Mouse (Mus musculus) forebrain, embryonic 13.5 days (tissue): ENCODE measurements around the gene Wdr91. TPM values are rescaled to one million over a fixed set of nuclear protein-coding genes. Genes with fewer than 3 reads are reported as not detected.

Experiments used
- ATAC-seq: fragments of 200-750 bp; cut with Nextera tagmentation; 2 replicates; pipeline ENCODE4 v1.8.0; 2017
- H3K27ac ChIP-seq: fragments of 300-500 bp; sonication (generic); 2 replicates; pipeline ENCODE4 v1.5.1; 2015; ENCODE audit warnings: inconsistent platforms, mild to moderate bottlenecking, moderate library complexity
- H3K27me3 ChIP-seq: fragments of 300-500 bp; sonication (generic); 2 replicates; pipeline ENCODE4 v1.6.1; 2015; ENCODE audit warnings: mild to moderate bottlenecking, inconsistent platforms
- H3K36me3 ChIP-seq: fragments of 300-500 bp; sonication (generic); 2 replicates; pipeline ENCODE4 v1.6.1; 2015; ENCODE audit warnings: mild to moderate bottlenecking, inconsistent platforms; ENCODE audit not compliant: poor library complexity, severe bottlenecking
- H3K4me1 ChIP-seq: fragments of 300-500 bp; sonication (generic); 2 replicates; pipeline ENCODE4 v1.6.1; 2015; ENCODE audit warnings: inconsistent platforms
- H3K4me2 ChIP-seq: fragments of 300-500 bp; sonication (generic); 2 replicates; pipeline ENCODE4 v1.6.1; 2015; ENCODE audit warnings: inconsistent platforms, mild to moderate bottlenecking, moderate library complexity
- H3K4me3 ChIP-seq: fragments of 300-500 bp; sonication (generic); 2 replicates; pipeline ENCODE4 v1.5.1; 2015; ENCODE audit warnings: mild to moderate bottlenecking, inconsistent platforms
- H3K9ac ChIP-seq: fragments of 300-500 bp; sonication (generic); 2 replicates; pipeline ENCODE4 v1.6.1; 2015; ENCODE audit warnings: mild to moderate bottlenecking, inconsistent platforms
- H3K9me3 ChIP-seq: fragments of 300-500 bp; sonication (generic); replicated peaks from 2 replicates; pipeline ENCODE4 v1.6.1; 2016; ENCODE audit warnings: inconsistent platforms
- WGBS: fragments of 180-500 bp; shearing (Covaris S2); methylation state at CpG from one replicate; pipeline ENCODE4 v1.1.7; 2015; 5-methylcytosine and 5-hydroxymethylcytosine counted together
- polyA plus RNA-seq: library from polyadenylated mRNA; unstranded; fragments of >200 nt; fragmentation: Nextera tagmentation; extraction: Ambion mirVana; gene quantifications from 2 replicates; pipeline ENCODE4 v1.2.1, GENCODE M21; 2015

Wdr91 gene
- polyA plus RNA-seq, 1 experiment from 2014 or later = 9.7 TPM

DNA sequence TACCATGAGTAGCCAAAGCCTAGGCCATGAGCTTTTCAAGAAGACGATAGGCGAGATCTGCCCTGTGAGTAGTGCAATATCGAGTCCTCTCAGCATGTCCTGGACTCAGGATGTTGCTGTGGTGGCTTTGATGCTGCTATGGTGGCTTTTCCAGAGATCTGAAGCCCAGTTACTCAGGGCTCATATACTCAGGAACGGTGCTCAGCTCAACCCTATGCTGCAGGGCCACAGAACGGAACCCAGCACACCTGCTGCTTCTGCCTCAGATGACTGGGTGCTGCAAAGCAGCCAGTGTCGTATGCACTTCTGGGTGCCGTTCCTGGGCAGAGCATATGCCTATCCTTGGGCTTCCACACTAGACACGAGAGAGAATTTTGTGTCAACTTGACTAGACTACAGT is 28.8 kb upstream of the Wdr91 start:
- Histone ChIP-seq H3K36me3 (no peaks in the 10 kb centered on the region), H3K4me1 (no peaks in the 10 kb centered on the region), H3K9me3 (no peaks in the 10 kb centered on the region), H3K9ac (no peak overlapping the region), H3K4me3 (no peak overlapping the region), H3K4me2 (no peak overlapping the region), H3K27me3 (no peaks in the 10 kb centered on the region), H3K27ac (no peak overlapping the region)
- WGBS = 89% methylated on average over 8 of the region's 8 CpGs
- no peak for ATAC-seq

DNA sequence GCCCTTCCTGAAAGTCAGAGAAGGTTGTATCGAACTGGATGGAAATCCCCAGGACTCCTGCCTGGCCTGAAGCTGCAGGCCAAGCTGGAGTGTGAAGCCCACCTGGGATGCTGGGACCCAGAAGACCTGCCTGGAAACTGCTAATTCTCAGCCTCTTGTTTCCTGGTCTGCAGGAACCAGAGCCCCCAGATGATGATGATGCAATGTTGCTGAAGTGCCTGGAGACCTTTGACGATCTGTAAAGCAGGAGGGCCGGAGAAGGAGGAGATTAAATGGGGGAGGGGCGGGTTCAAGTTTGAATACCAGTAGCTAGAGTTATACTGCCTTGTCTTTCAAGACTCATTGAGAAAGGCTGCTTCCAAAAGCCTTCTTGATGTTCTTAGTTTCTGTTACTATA is 28.3 kb upstream of the Wdr91 start:
- no peak for ATAC-seq
- Histone ChIP-seq H3K27ac (no peak overlapping the region), H3K36me3 (no peaks in the 10 kb centered on the region), H3K4me1 (no peaks in the 10 kb centered on the region), H3K9me3 (no peaks in the 10 kb centered on the region), H3K4me2 (no peak overlapping the region), H3K9ac (no peak overlapping the region), H3K27me3 (no peaks in the 10 kb centered on the region), H3K4me3 (no peak overlapping the region)
- WGBS = 55% methylated on average over 4 of the region's 4 CpGs

DNA sequence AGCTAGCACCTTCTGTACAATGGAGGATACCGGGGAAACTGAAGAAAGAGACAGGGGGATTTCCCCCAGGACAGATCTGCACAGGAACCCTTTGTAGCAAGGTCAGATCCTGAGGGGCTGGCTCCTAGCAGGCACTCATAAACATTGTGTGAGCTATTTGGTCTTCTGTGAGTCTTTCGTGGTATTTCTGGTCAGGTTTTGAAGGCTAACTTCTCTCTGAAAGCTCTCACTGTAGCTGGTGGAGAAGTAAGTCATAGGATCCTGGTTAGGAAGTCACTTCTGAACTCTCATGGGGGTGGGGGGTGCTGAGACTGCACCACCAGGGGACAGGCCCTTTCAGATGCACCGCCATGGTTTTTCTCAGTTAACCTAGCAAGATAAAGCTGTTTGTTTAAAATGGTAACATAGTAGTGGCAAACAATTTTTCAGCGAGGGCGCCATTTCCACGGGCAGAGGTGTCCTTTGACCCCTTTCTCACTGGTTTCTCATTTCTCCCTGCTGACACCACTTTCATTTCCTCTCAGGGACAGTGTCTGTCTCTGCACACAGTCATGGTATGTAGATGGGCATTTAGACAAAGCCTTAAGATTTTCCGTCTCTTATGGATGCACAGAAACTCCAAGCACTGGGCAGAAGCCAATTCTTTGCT is 27.7 kb upstream of the Wdr91 start:
- Histone ChIP-seq H3K9me3 (no peaks in the 10 kb centered on the region), H3K27me3 (no peaks in the 10 kb centered on the region), H3K4me1 (no peaks in the 10 kb centered on the region), H3K4me3 (no peak overlapping the region), H3K36me3 (no peaks in the 10 kb centered on the region), H3K27ac (no peak overlapping the region), H3K4me2 (no peak overlapping the region), H3K9ac (no peak overlapping the region)
- WGBS = 79% methylated on average over 7 of the region's 7 CpGs
- no peak for ATAC-seq

DNA sequence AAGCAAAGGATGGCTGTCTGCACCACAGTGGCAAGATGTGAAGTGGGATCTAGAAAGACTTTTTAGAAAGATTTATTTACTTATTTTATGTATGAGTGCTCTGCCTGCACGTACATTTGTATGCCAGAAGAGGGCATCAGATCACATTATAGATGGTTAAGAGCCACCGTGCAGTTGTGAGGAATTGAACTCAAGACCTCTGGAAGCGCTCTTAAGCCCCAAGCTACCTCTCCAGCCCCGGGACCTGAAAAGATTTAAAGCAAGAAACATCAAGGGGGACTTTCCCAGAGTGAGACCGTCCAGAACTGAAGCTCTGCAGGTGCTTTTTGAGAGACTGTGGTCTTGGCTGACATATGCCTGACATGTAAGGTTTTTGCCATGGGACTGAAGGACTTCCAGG is 26.1 kb upstream of the Wdr91 start:
- Histone ChIP-seq H3K4me2 (no peak overlapping the region), H3K27ac (no peak overlapping the region), H3K36me3 (no peaks in the 10 kb centered on the region), H3K4me3 (no peak overlapping the region), H3K4me1 (no peaks in the 10 kb centered on the region), H3K9ac (no peak overlapping the region), H3K9me3 (no peaks in the 10 kb centered on the region), H3K27me3 (no peaks in the 10 kb centered on the region)
- no peak for ATAC-seq
- WGBS = 77% methylated on average over 5 of the region's 5 CpGs

DNA sequence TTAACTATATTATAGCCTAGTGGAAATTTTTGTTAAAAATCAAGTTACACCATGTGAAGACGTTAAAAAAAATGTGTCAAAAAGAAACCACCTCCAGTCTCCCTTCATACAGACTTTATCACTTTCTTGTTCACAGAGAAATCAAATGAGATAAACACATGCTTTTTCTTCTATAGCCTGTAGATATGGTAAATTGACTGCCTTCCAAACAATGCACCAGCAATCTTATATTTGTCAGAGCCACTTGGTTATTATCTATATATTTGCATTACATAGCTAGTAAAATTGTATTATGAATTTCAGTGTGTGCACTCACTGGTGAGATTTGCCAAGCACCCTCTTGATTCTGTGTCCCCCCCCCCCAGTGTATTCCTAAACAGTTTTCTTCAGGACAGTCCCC is 22.0 kb upstream of the Wdr91 start:
- no peak overlapping the region for H3K4me2 ChIP-seq
- no peaks in the 10 kb centered on the region for H3K9me3 ChIP-seq
- H3K9ac ChIP-seq = no peak overlapping the region
- no peaks in the 10 kb centered on the region for H3K4me1 ChIP-seq
- no peaks in the 10 kb centered on the region for H3K27me3 ChIP-seq
- 90% methylated on average over 1 of the region's 1 CpGs for WGBS
- no peak for ATAC-seq
- no peak overlapping the region for H3K4me3 ChIP-seq
- no peaks in the 10 kb centered on the region for H3K36me3 ChIP-seq
- H3K27ac ChIP-seq = no peak overlapping the region

DNA sequence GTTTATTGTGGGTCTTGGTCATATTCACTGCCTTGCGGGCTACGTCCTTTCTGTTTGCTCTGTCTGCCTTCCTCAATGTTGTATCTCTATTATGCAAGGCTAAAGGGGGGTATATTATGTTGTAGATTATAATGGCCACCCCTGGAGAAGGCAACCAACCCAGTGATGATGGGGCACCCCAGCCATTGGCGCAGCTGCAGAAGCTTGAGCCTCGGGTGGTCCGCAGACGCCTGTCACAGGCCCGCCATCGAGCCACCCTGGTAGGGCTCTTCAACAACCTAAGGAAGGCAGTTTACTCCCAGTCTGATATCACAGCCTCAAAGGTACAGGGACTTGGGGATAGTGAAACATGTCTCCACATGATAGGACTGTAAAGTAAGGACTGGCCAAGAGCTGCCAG is 16.9 kb upstream of the Wdr91 start:
- Histone ChIP-seq H3K4me1 (no peaks in the 10 kb centered on the region), H3K9ac (no peak overlapping the region), H3K27me3 (no peaks in the 10 kb centered on the region), H3K36me3 (no peaks in the 10 kb centered on the region), H3K9me3 (no peaks in the 10 kb centered on the region), H3K4me2 (no peak overlapping the region), H3K4me3 (no peak overlapping the region), H3K27ac (no peak overlapping the region)
- WGBS = 94% methylated on average over 8 of the region's 8 CpGs
- no peak for ATAC-seq

DNA sequence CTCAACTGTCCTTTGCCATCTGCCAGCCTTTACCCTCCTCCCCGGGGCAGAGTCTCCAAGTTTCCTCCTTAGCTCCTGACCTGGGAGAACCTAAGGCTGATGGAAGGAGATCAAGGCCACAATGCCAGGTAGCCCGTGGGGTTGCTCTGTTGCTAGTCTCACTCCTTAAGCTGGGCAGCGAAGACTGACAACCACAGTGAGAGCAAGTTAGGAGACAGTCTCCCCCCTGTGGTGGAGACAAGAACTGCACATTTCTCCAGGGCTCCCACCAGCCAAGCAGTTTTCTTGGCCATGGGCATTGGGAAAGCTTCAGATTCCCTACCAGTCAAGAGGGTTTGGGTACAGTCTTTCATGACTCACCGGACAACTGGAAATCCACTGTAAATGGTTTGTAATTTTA is 16.5 kb upstream of the Wdr91 start:
- Histone ChIP-seq H3K27ac (no peak overlapping the region), H3K4me3 (no peak overlapping the region), H3K36me3 (no peaks in the 10 kb centered on the region), H3K27me3 (no peaks in the 10 kb centered on the region), H3K9ac (no peak overlapping the region), H3K4me1 (no peaks in the 10 kb centered on the region), H3K4me2 (no peak overlapping the region), H3K9me3 (no peaks in the 10 kb centered on the region)
- no peak for ATAC-seq
- WGBS = 41% methylated on average over 4 of the region's 4 CpGs

DNA sequence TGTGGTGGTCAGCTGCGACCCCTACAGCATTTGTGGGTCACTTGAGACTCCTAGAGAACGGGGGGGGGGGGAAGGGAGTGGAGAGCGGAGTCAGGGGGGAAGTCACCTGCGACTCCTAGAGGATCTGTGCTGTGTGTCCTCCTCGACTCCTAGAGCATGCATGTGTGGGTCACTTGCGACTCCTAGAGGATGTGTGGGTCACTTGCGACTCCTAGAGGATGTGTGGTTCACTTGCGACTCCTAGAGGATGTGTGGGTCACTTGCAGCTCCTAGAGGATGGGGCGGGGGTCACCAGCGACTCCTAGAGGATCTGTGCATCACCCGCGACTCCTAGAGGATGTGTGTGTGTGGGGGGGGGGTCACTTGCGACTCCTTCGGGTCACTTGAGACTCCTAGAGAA is 11.3 kb upstream of the Wdr91 start:
- no peak overlapping the region for H3K4me3 ChIP-seq
- ATAC-seq = no peak
- H3K27ac ChIP-seq = no peak overlapping the region
- H3K9me3 ChIP-seq = no peaks in the 10 kb centered on the region
- H3K27me3 ChIP-seq = no peaks in the 10 kb centered on the region
- no peaks in the 10 kb centered on the region for H3K36me3 ChIP-seq
- no peak overlapping the region for H3K9ac ChIP-seq
- WGBS = 50% methylated on average over 13 of the region's 14 CpGs
- no peak overlapping the region for H3K4me2 ChIP-seq
- no peaks in the 10 kb centered on the region for H3K4me1 ChIP-seq

DNA sequence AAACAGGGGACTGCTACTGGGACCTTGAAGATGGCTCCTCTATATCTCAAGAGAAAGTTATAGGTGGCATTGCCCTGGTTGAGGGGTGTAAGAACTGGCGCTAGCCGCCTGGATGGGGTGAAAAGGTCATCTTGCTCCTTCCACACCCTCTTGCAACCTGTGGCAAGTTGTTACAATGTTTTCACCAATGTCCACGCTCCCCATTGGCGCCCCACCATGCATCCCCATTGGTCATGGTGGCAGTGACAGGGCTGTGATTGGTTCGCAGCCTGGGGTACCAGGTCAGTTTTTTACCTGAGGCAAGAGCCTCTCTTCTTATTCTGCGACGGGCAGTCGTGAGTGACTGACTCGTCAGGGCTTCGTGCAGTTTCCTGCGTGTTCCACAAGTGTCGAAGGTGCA is 10.0 kb upstream of the Wdr91 start:
- 95% methylated on average over 12 of the region's 12 CpGs for WGBS
- H3K36me3 ChIP-seq = no peaks in the 10 kb centered on the region
- no peak overlapping the region for H3K4me2 ChIP-seq
- H3K9me3 ChIP-seq = no peaks in the 10 kb centered on the region
- H3K4me1 ChIP-seq = no peaks in the 10 kb centered on the region
- ATAC-seq = no peak
- H3K4me3 ChIP-seq = no peak overlapping the region
- H3K27me3 ChIP-seq = no peaks in the 10 kb centered on the region
- no peak overlapping the region for H3K27ac ChIP-seq
- H3K9ac ChIP-seq = no peak overlapping the region

DNA sequence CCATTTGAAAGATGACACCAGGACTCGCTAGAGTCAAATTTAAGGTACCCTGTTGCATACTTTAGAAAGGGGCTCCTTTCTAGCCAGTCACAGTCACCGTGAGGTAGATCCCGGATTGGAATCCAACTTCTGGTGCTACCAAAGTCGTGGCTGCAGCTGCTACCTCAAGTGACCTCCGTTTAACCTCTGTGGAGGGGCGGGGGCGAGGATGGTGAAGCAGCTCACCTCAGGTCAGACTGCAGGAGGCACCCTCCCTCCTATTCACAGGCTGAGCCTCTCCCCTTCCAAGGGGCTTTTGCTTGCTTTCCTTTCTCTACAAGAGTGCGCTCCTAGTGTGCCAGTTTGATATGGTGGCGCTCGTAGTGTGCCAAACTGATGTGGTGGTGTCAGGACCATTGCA is 9.3 kb upstream of the Wdr91 start, which contains the start of gene Stra8:
Stra8 (plus strand) TSS at position 208 of the 400 bp plus-strand sequence.
- Histone ChIP-seq H3K36me3 (no peaks in the 10 kb centered on the region), H3K9me3 (no peaks in the 10 kb centered on the region), H3K9ac (no peak within 1 kb of the TSS), H3K27ac (no peak within 1 kb of the TSS), H3K4me3 (no peak within 1 kb of the TSS), H3K4me1 (no peaks in the 10 kb centered on the region), H3K4me2 (no peak within 1 kb of the TSS), H3K27me3 (no peaks in the 10 kb centered on the region)
- no peak for ATAC-seq
- 50% methylated on average over 10 of the region's 10 CpGs for WGBS

DNA sequence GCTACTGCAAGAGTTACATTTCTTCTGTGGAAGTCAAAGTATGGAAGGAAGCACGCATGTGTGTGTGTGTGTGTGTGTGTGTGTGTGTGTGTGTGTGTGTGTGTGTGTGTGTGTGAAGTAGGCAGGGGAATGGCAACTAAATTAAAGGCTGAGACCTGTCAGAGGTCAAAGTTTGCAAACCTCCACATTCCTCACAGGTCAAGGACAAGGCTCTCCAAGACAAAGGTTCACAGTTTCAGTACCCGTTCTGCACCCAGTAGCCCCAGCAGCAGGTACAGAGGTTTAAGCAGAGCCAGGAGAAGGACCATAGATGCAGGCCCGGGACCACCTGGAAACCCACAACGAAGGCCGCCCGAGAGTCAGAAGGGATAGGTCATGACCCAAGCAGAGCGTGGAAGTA is 8.5 kb upstream of the Wdr91 start:
- Histone ChIP-seq H3K27me3 (no peaks in the 10 kb centered on the region), H3K9ac (no peak overlapping the region), H3K4me2 (no peak overlapping the region), H3K4me3 (no peak overlapping the region), H3K9me3 (no peaks in the 10 kb centered on the region), H3K27ac (no peak overlapping the region), H3K36me3 (no peaks in the 10 kb centered on the region), H3K4me1 (no peaks in the 10 kb centered on the region)
- WGBS = 81% methylated on average over 7 of the region's 7 CpGs
- no peak for ATAC-seq

DNA sequence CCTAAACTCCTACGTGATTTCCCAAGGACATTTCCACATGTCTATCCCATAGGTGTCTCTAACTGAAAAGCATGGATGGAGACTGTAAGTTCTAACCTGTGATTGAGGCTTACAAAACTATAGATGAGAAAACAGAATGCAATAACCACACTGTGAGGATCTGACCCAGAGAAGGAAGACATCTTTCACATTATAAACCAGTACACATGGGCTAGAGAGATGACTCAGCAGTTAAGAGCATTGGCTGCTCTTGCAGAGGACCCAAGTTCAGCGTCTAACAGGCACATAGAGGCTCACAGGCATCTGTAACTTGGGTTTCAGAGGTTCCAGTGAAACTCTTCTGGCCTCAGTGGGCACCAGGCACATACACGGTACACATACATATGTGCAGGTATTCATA is 3.8 kb upstream of the Wdr91 start:
- 90% methylated on average over 3 of the region's 3 CpGs for WGBS
- Histone ChIP-seq H3K4me3 (no peak overlapping the region), H3K36me3 (no peaks in the 10 kb centered on the region), H3K27ac (no peak overlapping the region), H3K9ac (no peak overlapping the region), H3K4me2 (no peak overlapping the region), H3K27me3 (no peaks in the 10 kb centered on the region), H3K9me3 (no peaks in the 10 kb centered on the region), H3K4me1 (peaks cover 8% of the 10 kb centered on the region)
- no peak for ATAC-seq

DNA sequence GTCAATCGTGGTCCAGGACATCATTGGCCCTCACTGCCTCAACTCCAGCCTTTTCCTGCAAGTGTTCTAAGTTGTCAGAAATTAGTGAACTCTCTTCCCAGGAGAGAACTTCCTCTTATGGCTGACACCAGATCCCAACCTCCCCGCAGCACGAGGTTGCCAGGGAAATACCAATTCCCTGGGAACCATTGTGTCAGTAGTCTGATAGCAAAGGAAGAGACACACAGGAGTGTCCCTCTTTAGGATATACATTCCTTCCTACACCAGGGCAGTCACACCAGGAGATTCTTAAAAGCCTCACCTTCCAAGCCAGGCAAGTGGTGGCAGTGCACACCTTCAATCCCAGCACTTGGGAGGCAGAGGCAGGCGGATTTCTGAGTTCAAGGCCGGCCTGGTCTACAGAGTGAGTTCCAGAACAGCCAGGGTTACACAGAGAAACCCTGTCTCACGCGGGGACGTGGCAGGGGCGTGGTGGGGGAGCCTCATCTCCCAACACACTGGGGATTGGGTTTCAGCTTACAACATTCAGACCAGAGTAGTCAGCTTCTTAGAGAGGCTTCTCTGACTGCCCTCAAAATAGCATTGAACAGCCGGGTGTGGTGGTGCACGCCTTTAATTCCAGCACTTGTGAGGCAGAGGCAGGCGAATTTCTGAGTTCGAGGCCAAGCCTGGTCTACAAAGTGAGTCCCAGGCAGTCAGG is 2.8 kb upstream of the Wdr91 start:
- 87% methylated on average over 13 of the region's 13 CpGs for WGBS
- peaks cover 8% of the 10 kb centered on the region for H3K4me1 ChIP-seq
- H3K9ac ChIP-seq = no peak overlapping the region
- no peaks in the 10 kb centered on the region for H3K36me3 ChIP-seq
- no peaks in the 10 kb centered on the region for H3K27me3 ChIP-seq
- H3K4me3 ChIP-seq = no peak overlapping the region
- no peak overlapping the region for H3K27ac ChIP-seq
- H3K4me2 ChIP-seq = no peak overlapping the region
- ATAC-seq = no peak
- H3K9me3 ChIP-seq = no peaks in the 10 kb centered on the region
